Mouse (Mus musculus) gastrocnemius, postnatal 14 days (tissue): Measurements from ENCODE around the gene Adam1b. TPM values are rescaled to one million over a fixed set of nuclear protein-coding genes. Genes with fewer than 3 reads are reported as not detected.
"Not testable (repeated sequence)": the region's sequence is repeated elsewhere in the genome, so short reads cannot be mapped to it uniquely, and the experiment has no call there.

Source experiments
- DNase-seq: peaks from one replicate; pipeline ENCODE4 v3.0.0; 2021; ENCODE audit warnings: mixed read lengths
- intact Hi-C: fragments of 180-260 bp; cut with DNase I; formaldehyde crosslinking; loops from one replicate; pipeline ENCODE4 v1.15.1; 2025; ENCODE audit warnings: low total_unique reads
- total RNA-seq, 2 experiments: library from RNA; stranded (reverse); gene quantifications; 2 replicates each; pipeline ENCODE4 v1.2.3; 2021

Gene Adam1b
- total RNA-seq, 2 experiments from 2014 or later = not detected

DNA sequence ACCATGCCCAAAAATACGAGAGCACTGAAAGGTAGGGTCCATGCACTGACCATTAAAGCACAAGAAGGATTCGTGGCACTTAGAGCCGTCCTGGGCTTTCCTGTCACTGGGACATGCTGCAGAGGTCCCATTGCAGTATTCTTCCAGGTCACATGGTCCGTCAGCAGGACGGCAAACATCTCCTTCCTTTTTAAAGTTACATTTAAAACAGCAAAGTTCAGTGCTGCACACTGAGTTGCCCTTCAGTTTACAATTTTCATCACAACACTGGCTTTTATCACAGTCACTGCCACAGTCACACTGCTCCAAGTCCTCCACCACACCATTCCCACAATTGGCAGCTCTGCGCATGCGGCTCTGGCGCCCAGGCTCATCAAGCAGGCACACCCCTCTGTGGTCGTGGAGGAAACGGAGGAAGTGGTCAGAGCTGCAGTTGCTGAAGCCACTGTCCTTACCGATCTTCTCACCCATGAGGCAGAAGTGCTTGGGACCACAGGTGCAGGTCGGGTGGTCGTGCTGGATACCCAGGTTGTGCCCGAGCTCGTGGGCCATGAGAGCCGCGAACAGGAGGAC lies 1.7 kb downstream of the Adam1b start:
- intact Hi-C loops, DNase-seq: not testable (repeated sequence)

DNA sequence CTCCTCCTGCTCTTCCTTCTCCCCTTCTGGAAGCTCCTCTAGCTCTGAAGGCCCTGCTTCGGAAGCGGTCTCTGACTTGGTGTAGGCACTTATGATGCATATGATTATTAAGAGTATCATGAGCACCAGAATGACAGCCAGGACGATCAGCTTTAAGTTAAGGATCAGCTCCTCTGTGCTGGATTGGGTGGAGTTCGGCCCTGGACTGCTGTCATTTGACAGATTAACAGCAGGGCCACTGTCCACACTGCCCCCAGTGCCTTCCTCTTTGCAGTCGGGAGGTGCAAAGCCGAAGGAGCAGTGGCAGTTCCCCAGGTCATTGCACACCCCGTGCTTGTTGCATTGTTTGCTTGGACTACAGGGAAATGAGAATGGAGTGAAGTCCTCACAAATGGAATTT lies 2.5 kb downstream of the Adam1b start:
- DNase-seq = no peak
- intact Hi-C loops = no loop called here

DNA sequence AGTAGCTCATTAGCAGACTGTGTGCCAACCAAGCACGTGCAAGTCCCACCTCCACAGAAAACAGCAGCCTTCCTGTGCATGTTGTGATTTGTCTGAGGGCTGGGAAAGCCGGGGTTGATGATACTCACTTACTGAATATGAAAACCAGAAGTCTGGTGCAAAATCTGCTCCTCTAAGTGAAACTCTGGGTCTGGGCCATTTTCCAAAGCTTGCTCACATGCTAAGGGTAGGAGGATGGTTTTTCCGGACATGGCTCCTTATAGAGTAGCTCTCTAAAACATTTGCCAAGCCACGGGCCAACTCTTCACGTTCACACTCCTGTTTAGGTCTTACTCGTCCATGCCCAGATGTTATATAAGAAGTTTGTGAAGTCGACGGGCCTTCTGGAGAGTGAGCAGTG lies 9.9 kb downstream of the Adam1b start:
- DNase-seq = no peak
- intact Hi-C loops = no loop called here

DNA sequence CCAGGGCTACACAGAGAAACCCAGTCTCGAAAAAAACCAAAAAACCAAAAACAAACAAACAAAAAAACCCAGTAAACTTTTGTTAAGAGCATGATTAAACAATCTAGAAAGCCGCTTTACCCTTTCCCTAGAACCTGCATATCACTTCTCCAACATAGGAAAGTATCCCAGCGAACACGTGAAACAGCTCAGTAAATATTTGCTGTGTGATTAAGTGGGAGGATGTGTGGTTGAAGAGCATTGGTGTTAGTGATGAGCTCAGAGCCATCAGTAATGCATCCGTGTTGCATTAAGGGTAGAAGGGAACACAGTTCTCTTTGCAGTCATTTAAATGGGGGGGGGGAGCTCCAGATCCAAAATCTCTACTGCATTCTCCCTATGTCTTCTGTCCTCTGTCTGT lies 18.4 kb downstream of the Adam1b start:
- intact Hi-C loops = no loop called here

DNA sequence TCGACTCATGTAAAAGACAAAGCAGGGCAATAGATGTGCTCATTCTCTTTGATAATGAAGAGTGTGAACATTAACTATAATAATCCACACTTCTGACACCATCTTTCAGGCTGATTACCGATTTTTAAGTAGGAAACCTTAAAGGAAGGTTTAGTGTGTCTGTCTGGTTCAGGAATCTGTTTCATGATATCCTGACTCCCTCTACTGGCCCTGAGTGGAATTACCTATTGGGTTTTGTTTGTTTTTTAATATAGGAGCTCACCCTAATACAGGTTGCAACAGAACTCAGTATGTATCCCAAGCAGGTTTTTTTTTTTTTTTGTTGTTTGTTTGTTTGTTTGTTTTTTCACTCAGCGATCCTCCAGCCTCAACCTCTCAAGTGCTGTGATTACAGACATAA lies 25.6 kb downstream of the Adam1b start:
- no peak for DNase-seq
- intact Hi-C loops = no loop called here

More for the DNA sequence above, 18.4 kb downstream of the Adam1b start:
- no peak for DNase-seq

DNA sequence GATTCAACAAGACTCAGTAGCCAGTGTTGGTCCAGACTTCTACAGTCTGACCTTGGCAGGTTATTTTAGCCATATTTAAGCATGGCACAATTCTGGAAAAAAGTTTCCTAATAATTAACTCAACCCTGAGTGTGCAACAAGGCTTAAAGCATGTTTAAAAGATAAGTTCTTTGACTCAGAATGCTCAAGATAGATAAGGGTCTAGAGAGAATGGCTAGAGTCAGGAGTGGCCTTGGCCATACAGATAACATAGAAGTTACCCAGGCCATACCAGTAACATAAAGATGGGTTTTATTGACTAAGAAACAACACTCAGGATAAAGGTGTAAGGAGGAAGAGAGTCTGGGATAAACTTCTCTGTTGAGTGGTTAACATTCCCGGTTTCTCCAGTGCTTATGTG lies 27.2 kb downstream of the Adam1b start:
- DNase-seq = no peak
- intact Hi-C loops = no loop called here

DNA sequence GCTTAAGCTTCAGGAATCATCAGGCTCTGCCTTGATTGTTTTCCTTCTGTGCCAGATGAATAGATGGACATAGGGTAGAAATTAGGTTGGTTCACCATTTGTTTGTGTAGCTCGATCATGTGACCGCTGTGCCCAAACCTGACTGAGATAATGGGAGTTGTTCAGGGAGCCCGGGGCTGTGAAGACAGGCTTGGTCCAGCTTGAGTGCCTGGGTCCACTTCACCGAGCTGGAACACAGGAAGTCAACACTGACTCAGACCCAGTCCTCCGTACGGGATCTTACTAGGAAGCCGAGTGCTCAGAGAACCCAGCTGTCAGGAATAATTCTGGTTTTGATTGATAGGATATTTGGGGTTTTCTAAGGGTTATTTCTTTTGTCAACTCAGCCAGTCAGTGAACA lies 28.6 kb downstream of the Adam1b start:
- intact Hi-C loops = no loop called here

DNA sequence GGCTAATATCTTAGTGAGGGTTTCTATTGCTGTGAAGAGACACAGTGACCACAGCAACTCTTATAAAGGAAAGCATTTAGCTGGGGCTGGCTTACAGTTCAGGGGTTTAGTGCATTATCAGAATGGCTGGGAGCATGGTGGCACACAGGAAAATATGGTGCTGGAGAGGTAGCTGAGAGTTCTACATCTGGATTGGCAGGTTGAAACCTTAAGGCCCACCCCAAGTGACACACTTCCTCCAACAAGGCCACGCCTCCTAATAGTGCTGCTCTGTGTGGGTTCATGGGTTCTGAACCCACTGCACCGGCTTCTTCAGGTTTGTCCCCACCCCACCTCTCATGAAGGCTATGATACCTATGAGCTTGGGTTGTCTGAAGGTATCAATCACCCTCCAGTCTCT lies 30.8 kb downstream of the Adam1b start:
- DNase-seq = no peak
- intact Hi-C loops = no loop called here

More for the DNA sequence above, 28.6 kb downstream of the Adam1b start:
- DNase-seq = no peak

DNA sequence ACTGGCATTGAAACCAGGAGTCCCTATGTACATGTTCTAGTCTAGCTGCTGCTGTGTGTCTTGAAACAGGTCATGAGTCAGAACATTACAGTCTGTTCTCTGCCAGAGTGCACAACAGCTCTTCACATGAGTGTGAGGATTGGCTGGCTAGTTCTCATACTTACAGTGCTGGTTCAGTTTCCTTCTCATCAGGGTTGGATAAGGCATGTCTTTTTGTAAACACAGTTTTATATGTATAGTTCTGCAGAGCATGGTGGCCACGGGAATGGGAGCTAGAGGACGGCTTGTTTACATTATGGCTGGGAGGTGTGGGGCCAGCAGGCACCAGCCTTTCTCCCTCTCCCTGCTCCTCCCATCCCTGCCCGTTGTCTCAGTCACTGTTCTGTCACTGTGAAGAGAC lies 33.7 kb downstream of the Adam1b start:
- intact Hi-C loops = no loop called here
- no peak for DNase-seq

DNA sequence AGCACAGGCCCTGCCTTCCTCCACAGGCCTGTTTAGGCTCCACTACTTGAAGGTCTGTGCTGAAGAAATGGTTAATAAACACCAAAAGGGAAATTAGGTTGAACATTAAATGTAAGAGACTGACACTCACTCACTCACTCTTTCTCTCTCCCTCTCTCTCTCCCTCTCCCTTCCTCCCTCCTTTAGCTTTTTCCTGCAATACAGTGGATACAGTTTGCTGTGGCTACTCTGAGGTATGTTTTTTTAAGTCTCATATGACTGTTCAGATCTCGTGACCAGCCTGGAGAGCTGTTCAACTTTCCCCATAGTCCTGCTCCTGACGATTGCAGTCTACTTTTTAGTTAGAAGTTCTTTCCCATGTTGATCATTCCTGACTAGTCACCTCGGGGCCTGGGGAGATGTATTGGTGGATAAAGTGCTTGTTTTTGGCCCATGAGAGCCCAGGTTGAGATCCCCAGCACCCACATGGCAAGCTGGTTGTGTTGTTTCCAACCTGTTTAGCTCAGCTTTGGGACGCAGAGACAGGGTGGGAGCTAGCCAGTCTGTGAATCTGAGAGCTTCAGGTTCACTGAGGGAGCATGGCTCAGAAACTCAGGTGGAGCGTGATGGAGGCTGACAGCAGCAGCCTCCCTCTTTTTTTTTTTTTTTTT lies 39.5 kb downstream of the Adam1b start:
- intact Hi-C loops = no loop called here
- no peak for DNase-seq

DNA sequence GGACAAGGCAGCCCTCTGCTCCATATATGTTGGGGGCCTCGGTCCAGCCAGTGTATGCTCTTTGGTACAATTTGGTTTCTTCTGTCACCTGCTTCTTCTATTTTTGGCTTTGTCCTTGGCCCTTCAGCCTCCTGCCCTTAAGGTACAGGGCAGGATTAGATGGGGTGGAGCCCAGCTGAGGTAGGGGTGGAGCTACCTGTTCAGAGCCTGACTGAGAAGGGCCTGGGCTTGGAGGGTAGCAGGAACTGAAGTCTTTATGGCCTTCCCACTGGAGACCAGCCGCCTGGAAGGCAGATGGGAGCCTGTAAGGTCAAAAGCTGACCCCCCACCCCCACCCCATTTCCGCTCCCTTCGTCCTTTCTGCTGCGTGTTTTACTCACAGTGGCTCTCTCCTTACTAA lies 40.3 kb downstream of the Adam1b start:
- intact Hi-C loops = no loop called here
- no peak for DNase-seq

DNA sequence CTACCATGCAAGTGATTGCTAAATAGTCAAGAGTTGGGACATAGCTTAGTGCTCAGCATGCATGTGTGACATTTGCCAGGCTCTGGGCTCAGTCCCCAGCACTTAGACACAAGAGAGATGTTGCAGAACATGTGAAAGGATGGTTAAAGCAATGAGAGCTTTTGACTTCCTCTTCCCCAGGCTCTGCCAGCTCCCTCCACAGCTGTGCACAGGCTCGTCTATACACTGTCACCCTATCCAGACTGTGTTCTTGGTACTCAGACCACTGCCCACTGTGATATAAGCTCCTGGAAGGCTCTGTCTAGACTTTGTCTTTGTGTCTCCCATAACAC lies 41.1 kb downstream of the Adam1b start:
- no peak for DNase-seq
- intact Hi-C loops = no loop called here

DNA sequence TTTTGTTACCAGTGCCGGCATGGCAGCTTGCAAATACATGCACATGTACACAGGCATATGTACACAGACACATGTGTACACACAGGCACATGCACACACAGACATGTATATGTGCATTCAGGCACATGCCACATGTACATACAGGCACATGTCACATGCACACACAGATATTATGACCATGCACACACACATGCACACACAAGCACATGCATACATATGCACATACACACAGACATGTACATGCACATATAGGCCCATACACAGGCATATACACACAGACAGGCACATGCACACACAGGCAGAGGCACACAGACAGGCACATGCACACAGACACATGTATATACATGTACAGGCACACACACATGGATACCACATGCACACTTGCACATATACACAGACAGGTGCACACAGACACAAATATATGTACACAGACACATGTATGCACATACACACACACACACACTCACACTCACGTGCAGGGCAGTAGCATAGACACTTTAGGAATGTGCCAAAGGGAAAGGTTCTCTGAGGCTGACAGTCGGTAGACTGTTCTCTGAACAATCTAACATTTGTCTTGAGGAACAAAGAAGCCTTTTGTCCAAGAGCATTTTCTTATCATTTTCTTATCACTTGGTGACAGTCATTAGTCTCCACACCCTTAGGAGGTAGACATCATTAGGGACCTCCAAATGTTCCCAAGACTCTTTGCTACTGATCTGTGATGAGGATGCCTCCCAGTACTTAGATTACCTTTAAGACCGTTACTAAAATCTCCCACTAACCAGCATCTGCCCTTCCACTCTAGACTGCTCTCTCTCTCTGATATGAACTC lies 41.7 kb downstream of the Adam1b start:
- intact Hi-C loops = no loop called here

DNA sequence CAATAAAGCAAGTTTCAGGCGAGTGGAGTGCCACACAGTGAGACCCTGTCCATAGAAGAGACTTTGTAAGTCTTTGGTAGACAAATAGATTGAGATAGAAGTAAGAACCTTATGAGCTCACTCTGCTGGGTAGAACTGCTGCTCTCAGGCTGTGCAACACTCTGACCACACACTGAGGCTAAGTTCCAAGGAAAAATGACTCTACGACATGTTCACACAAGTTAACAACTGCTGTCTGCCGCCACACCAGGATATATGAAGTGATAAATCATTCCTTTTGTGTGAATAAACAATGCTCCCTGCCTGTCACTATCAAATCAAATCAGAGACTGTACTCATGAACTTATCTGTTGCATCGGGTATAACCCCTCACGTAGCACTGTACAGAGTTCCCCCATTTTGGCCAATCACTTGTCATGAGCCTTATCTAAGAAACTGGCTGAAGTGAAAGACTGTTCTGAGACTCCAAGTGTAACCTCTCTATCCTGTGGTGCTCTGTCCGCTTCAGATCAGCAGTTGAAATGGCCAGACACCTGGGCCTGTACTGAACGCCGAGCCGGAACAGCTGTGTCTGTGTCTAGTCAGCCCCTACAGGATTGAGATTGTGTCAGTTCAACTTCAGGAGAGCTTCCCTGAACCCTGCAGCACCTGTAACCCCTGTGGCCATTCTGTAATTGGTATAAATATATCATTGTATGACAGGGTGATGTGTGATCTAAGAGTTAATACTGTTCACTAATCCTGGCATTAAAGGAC lies 47.5 kb downstream of the Adam1b start:
- DNase-seq = no peak
- intact Hi-C loops = no loop called here

More for the DNA sequence above, 41.7 kb downstream of the Adam1b start:
- no peak for DNase-seq

DNA sequence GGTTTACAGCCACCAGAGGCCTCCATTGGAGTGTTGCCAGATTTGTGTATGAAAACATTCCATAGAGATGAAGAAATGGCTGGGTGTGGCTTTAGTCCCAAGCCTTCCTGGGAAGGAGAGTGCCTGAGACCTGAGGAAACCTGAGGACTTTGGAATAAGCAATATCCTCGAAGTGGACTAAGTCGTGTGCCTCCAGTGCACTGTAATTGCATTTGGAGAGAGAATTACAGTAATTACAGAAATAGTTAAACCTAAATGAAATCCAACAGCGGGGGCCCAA lies 48.8 kb downstream of the Adam1b start:
- intact Hi-C loops = no loop called here
- no peak for DNase-seq

DNA sequence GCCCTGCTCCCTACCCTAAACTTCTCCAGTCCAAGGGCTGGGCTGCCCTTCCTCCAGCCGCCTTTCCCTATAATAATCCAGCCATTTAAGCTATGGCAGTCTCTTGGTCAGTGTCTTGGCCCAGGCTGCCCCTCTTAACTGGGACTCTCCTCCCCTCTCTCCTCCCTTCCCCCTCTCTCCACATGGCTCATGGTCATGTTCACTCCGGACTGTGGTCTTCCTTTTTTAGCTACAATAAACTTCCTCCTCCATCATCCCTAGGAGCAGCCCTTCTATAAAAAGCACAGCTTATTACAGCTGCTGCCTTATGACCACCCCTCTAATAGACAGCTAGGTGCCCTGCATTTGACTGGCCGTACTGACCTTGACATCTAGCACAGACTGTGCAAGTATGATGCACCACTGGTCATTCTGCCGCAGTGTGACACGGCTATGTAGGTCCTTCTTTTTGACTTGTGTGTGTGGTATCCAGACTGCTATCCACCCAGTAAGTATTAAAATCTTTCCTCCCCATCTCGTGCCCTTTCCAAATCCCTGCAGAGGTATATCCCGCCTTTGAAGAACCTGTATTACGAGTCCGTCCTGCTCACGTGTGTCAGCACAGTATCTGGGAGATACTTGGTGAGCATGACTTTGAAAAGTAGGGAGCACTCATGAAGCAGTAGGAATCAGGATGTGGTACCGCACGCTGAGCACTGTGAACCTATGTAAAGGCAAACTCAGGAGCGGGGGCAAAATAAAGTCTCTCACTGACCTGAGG lies 49.3 kb downstream of the Adam1b start:
- DNase-seq = no peak
- intact Hi-C loops = no loop called here

DNA sequence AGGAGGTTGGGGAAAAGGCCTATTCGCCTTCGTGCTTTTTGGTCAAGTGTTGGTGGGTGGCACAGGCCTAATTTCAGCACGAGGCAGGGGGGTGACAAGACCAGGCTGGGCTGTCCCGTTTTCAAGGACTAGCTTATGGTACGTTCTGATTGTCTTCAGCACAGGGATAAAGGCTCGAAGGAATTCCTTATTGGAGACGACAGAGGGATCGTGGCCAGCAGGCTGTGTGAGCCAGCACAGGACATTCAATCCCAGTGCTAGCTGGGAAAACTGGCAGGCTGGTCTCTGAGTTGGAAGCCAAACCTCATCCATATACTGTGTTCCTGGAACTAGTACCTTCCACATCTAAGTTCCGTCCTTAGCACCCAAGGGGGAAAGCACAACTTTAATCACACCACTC lies 50.3 kb downstream of the Adam1b start:
- DNase-seq = peak; percentile 69
- intact Hi-C loops = no loop called here

DNA sequence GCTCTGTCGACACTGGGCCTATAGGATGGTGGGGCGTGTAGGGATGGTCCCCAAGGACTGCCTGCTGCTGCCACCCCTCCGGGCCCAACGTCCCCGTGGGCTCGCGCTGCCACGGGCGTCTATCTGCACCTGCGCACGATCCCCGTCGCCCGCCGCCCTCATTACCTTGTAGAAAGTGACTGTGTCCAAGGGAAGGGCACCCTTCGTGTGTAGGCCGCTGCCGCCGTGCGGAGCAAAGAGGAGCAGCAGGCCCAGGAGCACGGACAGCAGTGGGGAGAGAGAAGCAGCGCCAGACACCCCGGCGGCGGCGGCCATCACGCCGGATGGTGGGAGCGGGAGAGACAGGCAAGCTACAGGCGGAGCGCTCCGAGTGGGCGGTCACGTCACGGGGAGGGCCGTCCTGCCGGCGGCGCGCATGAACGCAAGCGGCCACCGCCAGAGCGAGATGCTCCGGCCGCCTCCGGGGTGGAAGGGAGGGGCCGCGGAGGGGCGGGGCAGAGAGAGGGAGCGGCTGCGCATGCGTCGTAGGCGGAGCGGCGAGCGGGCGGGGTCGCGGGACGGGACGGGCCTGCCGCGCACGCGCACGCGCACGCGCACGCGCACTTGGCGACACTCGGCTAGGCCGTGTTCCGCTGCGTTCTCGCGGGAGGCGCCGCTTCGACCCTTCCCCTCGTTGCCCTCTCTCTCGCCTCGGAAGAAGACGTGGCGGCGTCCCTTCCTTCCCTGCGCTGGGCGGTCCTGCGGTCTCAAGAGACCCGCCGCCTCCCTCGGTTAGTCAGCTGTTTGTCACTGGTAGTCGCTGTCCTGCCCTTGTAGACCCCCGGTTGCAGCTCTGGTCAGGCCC lies 51.0 kb downstream of the Adam1b start, which contains the start of gene Erp29:
Gene Erp29, minus strand, starts transcription at position 481 of the 844 bp plus-strand sequence.
- DNase-seq = peak; percentile 99
- intact Hi-C loops = no loop called here

DNA sequence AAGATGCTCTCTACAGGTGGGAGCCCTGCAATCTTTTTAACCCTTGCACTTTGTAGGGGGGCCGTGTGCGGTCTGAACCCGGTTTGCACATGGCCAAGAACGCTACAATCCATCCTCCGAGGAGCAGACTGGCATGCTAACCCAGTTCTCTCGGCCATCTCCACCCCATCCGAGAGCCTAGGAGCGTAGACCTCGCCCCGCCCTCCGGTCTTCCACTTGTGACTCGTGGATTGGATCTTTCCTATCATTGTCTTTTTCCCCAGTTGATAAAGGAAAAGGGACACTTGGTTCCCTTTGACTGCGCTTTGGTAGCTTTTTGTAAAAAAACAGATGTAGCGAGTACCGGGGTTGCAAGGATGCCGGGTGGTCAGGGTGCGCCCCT lies 51.6 kb downstream of the Adam1b start, which contains the start of gene Tmem116:
Gene Tmem116, plus strand, starts transcription at position 250 of the 382 bp plus-strand sequence.
- DNase-seq = peak; percentile 31
- intact Hi-C loops = no loop called here
